Mouse (Mus musculus) kidney, adult 2 months (tissue): Measurements from ENCODE around the gene Stk17b. TPM values are rescaled to one million over a fixed set of nuclear protein-coding genes. Genes with fewer than 3 reads are reported as not detected.
A peak's percentile ranks its signal among the peaks of the same experiment; 100 is the strongest.

ENCODE experiments used
- DNase-seq: peaks from one replicate; pipeline ENCODE4 v3.0.0; 2021
- H3K27ac ChIP-seq: fragments of 200-500 bp; 2 replicates; pipeline ENCODE4 v1.5.1; 2012; ENCODE audit warnings: low read depth, low read length, control low read depth, inconsistent platforms; ENCODE audit not compliant: insufficient read depth
- H3K27me3 ChIP-seq: fragments of 200-500 bp; replicated peaks from 2 replicates; pipeline ENCODE4 v1.6.1; 2012; ENCODE audit warnings: mild to moderate bottlenecking, moderate library complexity, low read length, inconsistent platforms; ENCODE audit not compliant: control insufficient read depth, insufficient read depth
- H3K36me3 ChIP-seq: fragments of 200-500 bp; 2 replicates; pipeline ENCODE4 v1.6.1; 2012; ENCODE audit warnings: mild to moderate bottlenecking, moderate library complexity, low read length, inconsistent platforms; ENCODE audit not compliant: control insufficient read depth, insufficient read depth
- H3K4me1 ChIP-seq: fragments of 200-500 bp; 2 replicates; pipeline ENCODE4 v1.6.1; 2011; ENCODE audit warnings: low read length; ENCODE audit not compliant: control insufficient read depth, insufficient read depth
- H3K4me3 ChIP-seq: fragments of 200-500 bp; 2 replicates; pipeline ENCODE4 v1.5.1; 2011; ENCODE audit warnings: mild to moderate bottlenecking, low read depth, low read length, control low read depth; ENCODE audit not compliant: insufficient read depth
- CTCF ChIP-seq: fragments of 200-500 bp; conservative IDR thresholded peaks from 2 replicates; pipeline ENCODE4 v1.5.1; 2011; ENCODE audit warnings: low read depth, mild to moderate bottlenecking, control low read depth, low read length, moderate library complexity, mixed read lengths; ENCODE audit not compliant: insufficient read depth, insufficient read length
- POLR2A ChIP-seq: fragments of 200-500 bp; IDR thresholded peaks from one replicate; pipeline ENCODE4 v1.6.1; 2011; ENCODE audit warnings: low read depth, low read length, control low read depth
- WGBS: fragments of 180-500 bp; shearing (Covaris S2); methylation state at CpG from one replicate; pipeline ENCODE4 v1.1.7; 2018; 5-methylcytosine and 5-hydroxymethylcytosine counted together
- polyA plus RNA-seq: library from polyadenylated mRNA; depleted of rRNA; stranded (reverse); fragments of >200 nt; gene quantifications from 2 replicates; pipeline ENCODE4 v1.2.3, GENCODE M21; 2012

The Stk17b gene
- polyA plus RNA-seq, 1 experiment, result 4.1 TPM

GRCm38 (mm10) chr1:53797074-53797473 lies 12.1 kb upstream of the Stk17b start:
- TF ChIP-seq POLR2A (no peak), CTCF (no peak)
- H3K4me3 ChIP-seq, result no peak overlapping the region
- no peaks in the 10 kb centered on the region for H3K4me1 ChIP-seq
- no peaks in the 10 kb centered on the region for H3K27me3 ChIP-seq
- no peak overlapping the region for H3K27ac ChIP-seq
- DNase-seq, result no peak
- no peaks in the 10 kb centered on the region for H3K36me3 ChIP-seq
- 89% methylated on average over 5 of the region's 5 CpGs for whole genome bisulfite sequencing

GRCm38 (mm10) chr1:53796271-53796670 lies 11.2 kb upstream of the Stk17b start:
- no peak for DNase-seq
- WGBS, result 87% methylated on average over 6 of the region's 6 CpGs
- no peak overlapping the region for H3K4me3 ChIP-seq
- no peaks in the 10 kb centered on the region for H3K4me1 ChIP-seq
- TF ChIP-seq CTCF (no peak), POLR2A (no peak)
- no peak overlapping the region for H3K27ac ChIP-seq
- no peaks in the 10 kb centered on the region for H3K27me3 ChIP-seq
- H3K36me3 ChIP-seq, result no peaks in the 10 kb centered on the region

DNA sequence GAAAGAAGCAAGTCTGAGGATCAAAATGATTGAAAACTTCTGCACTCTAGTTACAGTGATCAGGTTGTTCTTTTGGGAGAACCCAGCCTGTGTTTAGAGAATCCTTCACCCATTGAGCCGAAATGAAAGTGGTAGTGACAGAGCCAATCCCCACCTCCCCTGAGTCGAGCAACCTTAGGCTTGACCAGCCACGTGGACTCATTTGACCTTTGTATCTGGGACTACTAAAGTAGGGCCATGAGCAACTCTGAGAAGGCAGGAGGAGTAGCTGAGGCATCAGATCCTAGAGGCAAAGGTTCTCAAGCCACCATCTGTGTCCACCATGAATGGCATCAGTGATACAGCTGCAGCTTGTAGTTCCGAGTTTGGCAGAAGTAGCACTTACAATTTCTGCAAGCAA lies 10.6 kb upstream of the Stk17b start:
- Histone ChIP-seq H3K36me3 (no peaks in the 10 kb centered on the region), H3K27ac (no peak overlapping the region)
- 66% methylated on average over 4 of the region's 4 CpGs for WGBS

GRCm38 (mm10) chr1:53795081-53795480 lies 10.1 kb upstream of the Stk17b start:
- no peak overlapping the region for H3K27ac ChIP-seq
- 92% methylated on average over 5 of the region's 5 CpGs for WGBS
- no peaks in the 10 kb centered on the region for H3K36me3 ChIP-seq
- no peaks in the 10 kb centered on the region for H3K4me1 ChIP-seq
- TF ChIP-seq POLR2A (no peak), CTCF (no peak)
- no peaks in the 10 kb centered on the region for H3K27me3 ChIP-seq
- DNase-seq, result no peak
- H3K4me3 ChIP-seq, result no peak overlapping the region

More for the DNA sequence above, 10.6 kb upstream of the Stk17b start:
- no peaks in the 10 kb centered on the region for H3K4me1 ChIP-seq
- H3K27me3 ChIP-seq, result no peaks in the 10 kb centered on the region
- TF ChIP-seq CTCF (no peak), POLR2A (no peak)
- H3K4me3 ChIP-seq, result no peak overlapping the region
- DNase-seq, result peak; percentile 9

DNA sequence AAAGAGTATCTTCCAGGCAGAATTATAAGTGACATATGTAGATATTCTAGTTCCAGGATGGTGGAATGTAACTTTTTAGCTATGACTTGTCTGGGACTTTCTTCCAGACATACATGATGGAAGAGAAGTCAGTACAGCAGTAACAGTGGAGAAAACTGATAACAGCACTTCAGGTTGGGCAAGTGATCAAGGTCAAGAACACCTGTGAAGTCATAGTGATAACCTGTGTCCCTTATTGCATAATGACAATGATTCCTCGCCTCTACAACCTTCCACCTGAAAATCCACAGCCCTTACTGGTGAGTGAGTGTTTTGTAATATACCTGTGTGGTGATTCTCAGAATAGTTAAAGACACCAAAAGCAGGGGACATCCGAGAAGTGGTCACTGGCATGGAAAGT lies 9.3 kb upstream of the Stk17b start:
- no peak for TF ChIP-seq CTCF
- Histone ChIP-seq H3K36me3 (no peaks in the 10 kb centered on the region), H3K4me1 (no peaks in the 10 kb centered on the region), H3K4me3 (no peak overlapping the region), H3K27me3 (no peaks in the 10 kb centered on the region), H3K27ac (no peak overlapping the region)
- WGBS, result 93% methylated on average over 2 of the region's 2 CpGs
- no peak for DNase-seq

GRCm38 (mm10) chr1:53791343-53791742 lies 6.3 kb upstream of the Stk17b start:
- no peak overlapping the region for H3K27ac ChIP-seq

DNA sequence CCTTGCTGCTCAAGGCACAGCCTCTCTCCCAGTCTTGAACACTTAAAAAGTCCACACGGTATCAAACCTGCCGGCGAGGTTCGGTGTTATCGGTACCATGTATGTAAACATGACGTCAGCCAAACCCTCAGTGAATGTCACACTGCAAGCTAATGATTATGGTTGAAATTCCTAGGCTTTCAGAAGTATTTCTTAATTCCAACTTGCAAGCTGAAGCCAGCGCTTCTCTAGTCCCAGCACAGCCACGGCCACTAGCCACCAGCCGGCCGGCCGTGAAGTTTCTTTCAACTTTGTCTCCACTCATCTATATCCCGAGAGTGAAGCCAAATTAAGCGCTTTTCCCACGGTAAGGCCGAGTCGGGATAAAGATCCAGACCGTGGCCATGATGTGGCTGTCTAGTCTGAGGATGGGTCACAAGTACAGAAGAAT lies 718 bp downstream of the Stk17b start:
- TF ChIP-seq POLR2A, result no peak
- Histone ChIP-seq H3K4me3 (peak overlapping the region; percentile 80), H3K4me1 (no peaks in the 10 kb centered on the region), H3K36me3 (no peaks in the 10 kb centered on the region), H3K27me3 (no peaks in the 10 kb centered on the region), H3K27ac (peak overlapping the region; percentile 34)
- DNase-seq, result peak; percentile 52
- WGBS, result under 1% methylated on average over 17 of the region's 17 CpGs

More at GRCm38 (mm10) chr1:53791343-53791742, 6.3 kb upstream of the Stk17b start:
- no peak overlapping the region for H3K4me3 ChIP-seq
- no peaks in the 10 kb centered on the region for H3K4me1 ChIP-seq
- WGBS, result 79% methylated on average over 2 of the region's 2 CpGs
- DNase-seq, result no peak
- no peaks in the 10 kb centered on the region for H3K36me3 ChIP-seq
- no peaks in the 10 kb centered on the region for H3K27me3 ChIP-seq
- no peak for TF ChIP-seq CTCF
- TF ChIP-seq POLR2A, result no peak

- Histone ChIP-seq H3K4me3 (no peak overlapping the region), H3K27ac (no peak overlapping the region), H3K36me3 (no peaks in the 10 kb centered on the region), H3K27me3 (no peaks in the 10 kb centered on the region), H3K4me1 (no peaks in the 10 kb centered on the region)
- WGBS, result 96% methylated on average over 1 of the region's 1 CpGs
- TF ChIP-seq POLR2A, result no peak
- no peak for TF ChIP-seq CTCF
- no peak for DNase-seq
Measured at GRCm38 (mm10) chr1:53782956-53783355, 2.1 kb downstream of the Stk17b start.
